Mouse (Mus musculus) spleen, adult 2 months (tissue): Measurements from ENCODE around the gene Fbxo34.

ENCODE experiments used
- CTCF ChIP-seq: fragments of 200-500 bp; IDR thresholded peaks from 2 replicates; pipeline ENCODE4 v1.5.1; 2011; ENCODE audit warnings: mild to moderate bottlenecking, inconsistent platforms; ENCODE audit not compliant: insufficient read depth, insufficient read length, insufficient replicate concordance; ENCODE audit errors: extremely low read depth
- POLR2A ChIP-seq: fragments of 200-500 bp; IDR thresholded peaks from 2 replicates; pipeline ENCODE4 v1.6.1; 2011; ENCODE audit warnings: low read depth, low read length, inconsistent platforms

DNA sequence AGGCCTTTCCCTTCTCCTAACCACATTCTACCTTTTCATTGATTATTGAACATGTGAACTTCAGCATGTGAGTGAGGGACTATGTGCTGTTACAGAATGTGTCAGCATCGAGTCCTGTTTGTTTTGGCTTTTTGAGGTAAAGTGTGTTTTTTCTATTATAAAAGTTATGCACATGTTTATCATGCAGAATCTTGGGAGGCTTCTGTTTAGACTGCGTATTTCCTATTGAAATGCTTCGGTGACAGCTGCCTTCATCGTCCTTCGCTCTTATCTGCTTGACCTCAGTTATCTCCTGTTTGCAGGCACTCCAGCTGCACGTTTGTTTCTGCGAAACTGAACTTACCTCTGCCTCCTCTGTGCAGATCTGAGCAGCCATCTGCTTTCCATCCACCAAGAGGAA is 72.1 kb downstream of the Fbxo34 start:
- no peak for TF ChIP-seq CTCF
- TF ChIP-seq POLR2A: no peak
